Mouse (Mus musculus): ENCODE data around the gene Yif1a. TPM values are rescaled to one million over a fixed set of nuclear protein-coding genes. Genes with fewer than 3 reads are reported as not detected.

Gene Yif1a
- polyA plus RNA-seq, 1 experiment from 2014 or later = 95.5 TPM

GRCm38 (mm10) chr19:5057876-5058775 lies 30.2 kb upstream of the Yif1a start:
- no peaks in the 10 kb centered on the region for H3K36me3 ChIP-seq (ENCODE audit: control insufficient read depth, insufficient read depth, low read length)
- WGBS = 28% methylated on average over 16 of the region's 16 CpGs
- ATAC-seq (no peak), DNase-seq (ENCODE audit: low spot score) (no peak)
- peaks cover 6% of the 10 kb centered on the region; the same call in 1 of the 2 replicates for H3K27me3 ChIP-seq (replicated peaks; ENCODE audit: control insufficient read depth, insufficient read depth, low read length)
- no peak overlapping the region for H3K4me3 ChIP-seq (ENCODE audit: low read depth, low read length)
- H3K27ac ChIP-seq (ENCODE audit: low read depth, low read length) = no peak overlapping the region
- H3K4me1 ChIP-seq (ENCODE audit: control insufficient read depth, insufficient read depth, low read length) = peaks cover 6% of the 10 kb centered on the region; the same call in 1 of the 2 replicates
- H3K9ac ChIP-seq (ENCODE audit: low read length) = no peak overlapping the region
- H3K9me3 ChIP-seq (replicated peaks; ENCODE audit: control insufficient read depth, low read length) = no peaks in the 10 kb centered on the region
- H3K4me2 ChIP-seq (ENCODE audit: low read length) = no peak overlapping the region

- ATAC-seq (no peak), DNase-seq (ENCODE audit: low spot score) (no peak)
- Histone ChIP-seq H3K4me2 (ENCODE audit: low read length) (no peak overlapping the region), H3K9ac (ENCODE audit: low read length) (peak overlapping the region; percentile 29; the same call in 1 of the 2 replicates), H3K9me3 (replicated peaks; ENCODE audit: control insufficient read depth, low read length) (no peaks in the 10 kb centered on the region), H3K4me3 (ENCODE audit: low read depth, low read length) (no peak overlapping the region), H3K27ac (ENCODE audit: low read depth, low read length) (no peak overlapping the region), H3K36me3 (ENCODE audit: control insufficient read depth, insufficient read depth, low read length) (no peaks in the 10 kb centered on the region), H3K27me3 (replicated peaks; ENCODE audit: control insufficient read depth, insufficient read depth, low read length) (no peaks in the 10 kb centered on the region), H3K4me1 (ENCODE audit: control insufficient read depth, insufficient read depth, low read length) (peaks cover 6% of the 10 kb centered on the region; the same call in 1 of the 2 replicates)
- 18% methylated on average over 10 of the region's 10 CpGs for WGBS
These were observed 29.3 kb upstream of the Yif1a start for GRCm38 (mm10) chr19:5058801-5059771.

DNA sequence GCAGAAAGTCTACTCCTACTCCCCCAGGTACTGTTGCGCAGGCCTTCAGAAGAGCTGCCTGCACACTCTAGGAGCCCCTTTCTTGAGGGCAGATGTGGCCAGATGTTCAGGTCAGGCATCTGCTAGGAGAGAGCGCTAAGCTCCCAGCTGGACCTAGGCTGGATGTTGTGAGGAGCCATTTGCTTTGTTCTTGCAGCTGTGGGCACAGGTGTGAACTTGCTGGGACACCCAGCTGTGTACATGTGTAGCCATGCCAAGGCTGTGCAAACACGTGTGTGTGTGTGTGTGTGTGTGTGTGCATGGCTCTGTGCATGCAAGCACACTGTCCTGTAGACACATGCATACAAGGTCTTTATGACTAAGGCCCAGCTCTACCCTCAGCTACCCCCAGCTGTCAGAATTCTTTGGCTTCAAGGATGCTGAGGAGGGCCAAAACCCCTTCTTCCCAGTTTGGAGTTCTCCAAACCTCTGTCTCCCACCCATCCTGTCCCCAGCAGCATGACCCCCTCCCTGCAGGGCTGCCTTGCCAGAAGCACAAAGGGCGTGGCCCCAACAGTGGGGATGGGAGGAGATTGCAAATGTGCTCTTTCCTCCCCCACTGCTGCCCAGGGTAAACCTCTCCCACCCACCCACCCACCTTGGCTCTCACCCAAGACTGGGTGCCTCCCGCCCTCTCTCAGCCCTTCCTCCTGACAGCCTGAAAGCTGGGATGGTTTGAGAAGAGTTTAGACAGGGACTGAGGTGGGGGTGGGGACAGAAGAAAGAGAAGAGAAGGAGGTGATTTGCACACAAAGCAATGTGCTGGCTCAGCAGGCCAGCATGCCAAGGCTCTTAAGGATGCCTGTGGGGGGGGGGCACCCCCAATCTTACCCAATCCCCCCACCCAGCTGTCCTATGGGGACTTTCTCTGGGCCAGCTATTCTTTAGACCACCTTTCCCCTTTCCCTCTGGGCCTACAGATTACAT lies 27.7 kb upstream of the Yif1a start:
- H3K9ac ChIP-seq (ENCODE audit: low read length) = no peak overlapping the region
- no peaks in the 10 kb centered on the region for H3K27me3 ChIP-seq (replicated peaks; ENCODE audit: control insufficient read depth, insufficient read depth, low read length)
- 0 out of 2 replicates have a peak overlapping the region, but pooled peaks have one; percentile 9 for H3K27ac ChIP-seq (ENCODE audit: low read depth, low read length)
- no peaks in the 10 kb centered on the region for H3K36me3 ChIP-seq (ENCODE audit: control insufficient read depth, insufficient read depth, low read length)
- DNase-seq (ENCODE audit: low spot score) (peak; percentile 33), ATAC-seq (no peak)
- peaks cover 6% of the 10 kb centered on the region; the same call in 1 of the 2 replicates for H3K4me1 ChIP-seq (ENCODE audit: control insufficient read depth, insufficient read depth, low read length)
- no peak overlapping the region for H3K4me2 ChIP-seq (ENCODE audit: low read length)
- no peak overlapping the region for H3K4me3 ChIP-seq (ENCODE audit: low read depth, low read length)
- 39% methylated on average over 5 of the region's 5 CpGs for WGBS
- no peaks in the 10 kb centered on the region for H3K9me3 ChIP-seq (replicated peaks; ENCODE audit: control insufficient read depth, low read length)

DNA sequence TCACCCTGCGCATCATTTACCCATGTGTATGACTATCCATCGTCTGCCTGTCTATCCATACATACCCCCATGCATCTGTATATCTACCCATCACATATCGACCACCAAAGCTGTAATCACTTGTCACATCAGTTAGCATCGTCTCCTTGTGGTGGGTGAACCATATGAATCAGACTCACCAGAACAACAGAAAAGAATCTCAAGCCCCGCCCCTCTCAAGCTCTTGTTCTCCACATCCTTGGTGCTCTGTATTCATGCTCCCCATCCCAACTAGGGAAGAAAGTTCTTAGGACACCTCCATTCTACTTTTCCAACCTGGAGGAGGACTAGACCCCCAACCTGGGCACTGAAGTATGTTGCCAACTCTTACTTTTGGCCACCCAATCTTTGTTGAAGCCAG lies 26.3 kb upstream of the Yif1a start:
- Histone ChIP-seq H3K9me3 (replicated peaks; ENCODE audit: control insufficient read depth, low read length) (no peaks in the 10 kb centered on the region), H3K4me1 (ENCODE audit: control insufficient read depth, insufficient read depth, low read length) (peaks cover 6% of the 10 kb centered on the region; the same call in 1 of the 2 replicates), H3K4me3 (ENCODE audit: low read depth, low read length) (no peak overlapping the region), H3K4me2 (ENCODE audit: low read length) (no peak overlapping the region), H3K36me3 (ENCODE audit: control insufficient read depth, insufficient read depth, low read length) (no peaks in the 10 kb centered on the region), H3K9ac (ENCODE audit: low read length) (no peak overlapping the region), H3K27ac (ENCODE audit: low read depth, low read length) (no peak overlapping the region), H3K27me3 (replicated peaks; ENCODE audit: control insufficient read depth, insufficient read depth, low read length) (0 out of 2 replicates have a peak, but pooled peaks cover 3% of the 10 kb centered on the region)
- 83% methylated on average over 5 of the region's 5 CpGs for WGBS
- ATAC-seq (no peak), DNase-seq (ENCODE audit: low spot score) (no peak)

DNA sequence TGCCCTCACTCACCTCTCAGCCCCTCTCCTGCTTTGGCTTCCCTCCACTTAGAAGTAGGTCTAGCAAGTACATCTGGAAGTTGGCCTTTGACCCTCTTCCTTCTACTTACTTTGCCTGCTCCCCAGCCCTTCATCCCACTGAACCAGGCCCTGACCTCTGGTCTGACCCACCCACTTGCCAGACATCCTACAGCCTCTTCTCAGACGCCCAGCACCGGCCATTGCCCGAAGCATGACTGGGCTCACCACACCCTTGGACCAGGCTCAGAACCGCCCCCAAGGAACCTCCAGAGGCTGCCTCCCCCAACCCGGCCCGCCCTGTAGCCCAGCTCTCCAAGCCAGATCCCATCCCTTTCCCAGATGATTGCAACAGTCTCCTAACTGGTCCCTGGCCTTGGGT lies 25.9 kb upstream of the Yif1a start:
- no peak overlapping the region for H3K9ac ChIP-seq (ENCODE audit: low read length)
- no peak overlapping the region for H3K4me3 ChIP-seq (ENCODE audit: low read depth, low read length)
- peaks cover 8% of the 10 kb centered on the region; the same call in 1 of the 2 replicates for H3K4me1 ChIP-seq (ENCODE audit: control insufficient read depth, insufficient read depth, low read length)
- WGBS = 86% methylated on average over 6 of the region's 6 CpGs
- H3K4me2 ChIP-seq (ENCODE audit: low read length) = no peak overlapping the region
- ATAC-seq (no peak), DNase-seq (ENCODE audit: low spot score) (no peak)
- 0 out of 2 replicates have a peak, but pooled peaks cover 4% of the 10 kb centered on the region for H3K27me3 ChIP-seq (replicated peaks; ENCODE audit: control insufficient read depth, insufficient read depth, low read length)
- no peaks in the 10 kb centered on the region for H3K36me3 ChIP-seq (ENCODE audit: control insufficient read depth, insufficient read depth, low read length)
- no peak overlapping the region for H3K27ac ChIP-seq (ENCODE audit: low read depth, low read length)
- no peaks in the 10 kb centered on the region for H3K9me3 ChIP-seq (replicated peaks; ENCODE audit: control insufficient read depth, low read length)

GRCm38 (mm10) chr19:5065104-5065503 lies 23.2 kb upstream of the Yif1a start:
- Histone ChIP-seq H3K9me3 (replicated peaks; ENCODE audit: control insufficient read depth, low read length) (no peaks in the 10 kb centered on the region), H3K27ac (ENCODE audit: low read depth, low read length) (no peak overlapping the region), H3K36me3 (ENCODE audit: control insufficient read depth, insufficient read depth, low read length) (no peaks in the 10 kb centered on the region), H3K9ac (ENCODE audit: low read length) (no peak overlapping the region), H3K4me3 (ENCODE audit: low read depth, low read length) (no peak overlapping the region), H3K27me3 (replicated peaks; ENCODE audit: control insufficient read depth, insufficient read depth, low read length) (peaks cover 15% of the 10 kb centered on the region), H3K4me1 (ENCODE audit: control insufficient read depth, insufficient read depth, low read length) (peaks cover 14% of the 10 kb centered on the region; the same call in 1 of the 2 replicates), H3K4me2 (ENCODE audit: low read length) (no peak overlapping the region)
- ATAC-seq = no peak
- WGBS = 75% methylated on average over 7 of the region's 7 CpGs
- no peak for DNase-seq (ENCODE audit: low spot score)

DNA sequence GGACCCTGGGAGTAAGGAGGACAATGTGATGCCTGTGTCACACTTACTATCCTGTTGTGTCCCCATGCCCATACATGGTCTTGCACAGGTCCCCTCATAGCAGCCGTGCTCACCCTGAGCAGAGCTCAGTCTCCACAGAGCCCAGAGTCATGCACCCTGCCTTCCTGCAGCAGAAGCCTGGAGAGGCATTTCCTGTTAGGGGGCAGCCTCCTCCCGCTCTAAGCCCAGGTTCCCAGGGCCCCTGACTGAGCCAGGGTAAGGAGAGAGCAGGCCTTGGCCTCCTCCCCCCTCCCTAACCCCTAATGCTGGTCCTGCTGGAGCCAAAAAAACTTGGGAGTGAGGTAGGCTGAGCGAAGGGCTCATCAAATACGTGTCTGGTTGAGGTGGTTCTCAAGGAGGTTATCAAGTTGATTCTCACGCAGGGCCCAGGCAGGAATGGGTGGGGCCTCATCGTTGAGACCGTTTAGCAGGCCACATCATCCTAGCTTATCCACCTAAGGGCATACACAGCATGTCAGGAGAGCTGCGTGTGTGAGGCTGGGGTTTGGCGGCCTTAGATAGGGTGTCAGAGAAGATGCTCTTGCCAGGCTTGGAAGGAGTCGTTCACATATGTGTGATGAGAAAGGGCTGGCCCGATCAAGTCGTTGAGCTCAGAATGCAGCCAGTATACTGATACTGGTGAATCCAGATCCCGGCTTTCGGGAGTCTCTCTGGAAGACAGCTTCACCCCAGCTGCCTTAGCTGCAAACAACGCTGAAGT lies 21.1 kb upstream of the Yif1a start:
- H3K36me3 ChIP-seq (ENCODE audit: control insufficient read depth, insufficient read depth, low read length) = no peaks in the 10 kb centered on the region
- ATAC-seq (no peak), DNase-seq (ENCODE audit: low spot score) (no peak)
- H3K9me3 ChIP-seq (replicated peaks; ENCODE audit: control insufficient read depth, low read length) = no peaks in the 10 kb centered on the region
- H3K4me3 ChIP-seq (ENCODE audit: low read depth, low read length) = peak overlapping the region; percentile 36
- no peak overlapping the region for H3K27ac ChIP-seq (ENCODE audit: low read depth, low read length)
- WGBS = 14% methylated on average over 15 of the region's 15 CpGs
- H3K27me3 ChIP-seq (replicated peaks; ENCODE audit: control insufficient read depth, insufficient read depth, low read length) = peaks cover 15% of the 10 kb centered on the region
- peak overlapping the region; percentile 68; the same call in 1 of the 2 replicates for H3K9ac ChIP-seq (ENCODE audit: low read length)
- peak overlapping the region; percentile 86 for H3K4me2 ChIP-seq (ENCODE audit: low read length)
- peaks cover 22% of the 10 kb centered on the region for H3K4me1 ChIP-seq (ENCODE audit: control insufficient read depth, insufficient read depth, low read length)

Measured in forebrain, embryonic 14.5 days (tissue).